Mouse (Mus musculus) fat pad, adult 2 months (tissue): ENCODE measurements at regions not wholly inside any gene's neighbourhood (a gene's known extent, or its start where the extent isn't known, plus 50 kb on each side); places are given as distances from the start of the nearest gene placed in this dataset.

Source experiments
- DNase-seq: peaks from one replicate; pipeline ENCODE4 v3.0.0-alpha.2; 2011; ENCODE audit warnings: low read depth, low spot score; ENCODE audit errors: extremely low read depth

DNA sequence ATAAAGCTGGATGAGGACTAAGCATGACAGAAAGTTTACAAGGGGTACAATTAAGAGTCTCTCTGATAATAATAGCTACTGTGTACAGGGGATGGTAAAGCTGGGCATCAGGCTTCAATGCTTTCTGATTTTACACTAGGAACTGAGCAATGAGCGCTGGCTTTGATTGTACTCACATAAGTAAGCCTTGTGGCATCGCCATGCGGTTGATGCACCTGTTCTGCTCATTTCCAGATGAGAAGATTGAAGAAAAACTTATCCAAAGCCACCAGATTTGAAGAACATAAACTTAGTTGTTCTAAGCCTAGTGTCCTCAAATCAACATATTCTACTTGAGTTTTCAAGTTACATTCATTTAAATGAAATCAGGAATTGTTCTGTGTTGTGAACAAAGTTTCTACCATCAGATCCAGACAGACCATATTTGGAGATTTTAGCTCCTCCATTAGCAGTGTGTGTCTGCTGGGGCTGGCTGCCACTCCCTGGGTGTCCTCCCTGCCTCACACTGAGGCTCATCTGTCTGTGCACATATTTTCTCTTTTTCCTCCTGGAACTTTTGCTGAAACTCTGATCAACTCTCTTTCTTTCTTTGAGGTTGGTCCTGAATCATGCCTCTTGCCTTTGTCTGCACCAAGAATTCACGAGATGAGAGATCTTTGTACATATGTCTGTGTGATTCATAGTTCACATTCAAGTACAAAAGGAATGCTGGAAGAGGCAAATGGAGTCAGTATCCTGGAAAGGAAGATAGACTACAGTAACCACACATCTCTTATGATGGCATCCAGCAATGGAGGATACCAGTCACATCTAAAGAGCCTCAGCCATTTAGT, 68.2 kb upstream of the Ifne start:
- DNase-seq, result no peak

DNA sequence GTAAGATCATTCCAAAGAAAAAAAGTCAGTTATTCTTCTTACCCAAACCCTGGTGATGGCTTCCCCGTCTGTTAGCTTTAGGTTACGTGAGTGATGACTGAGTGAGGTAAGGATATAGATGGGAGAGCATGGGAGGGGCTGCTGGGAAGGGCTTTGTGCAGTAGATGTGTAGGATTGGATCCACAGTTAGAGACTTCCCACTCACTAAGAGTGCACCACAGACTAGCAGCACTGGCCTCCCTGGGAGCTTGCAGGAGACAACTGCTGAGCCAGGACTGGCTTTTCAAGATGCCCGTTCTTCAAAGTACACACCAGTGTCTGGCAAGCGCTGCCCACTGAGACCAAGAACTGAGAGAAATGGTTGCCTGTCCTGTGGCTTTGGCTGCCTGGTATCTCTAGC, 62.0 kb upstream of the Ifne start:
- DNase-seq, result no peak

DNA sequence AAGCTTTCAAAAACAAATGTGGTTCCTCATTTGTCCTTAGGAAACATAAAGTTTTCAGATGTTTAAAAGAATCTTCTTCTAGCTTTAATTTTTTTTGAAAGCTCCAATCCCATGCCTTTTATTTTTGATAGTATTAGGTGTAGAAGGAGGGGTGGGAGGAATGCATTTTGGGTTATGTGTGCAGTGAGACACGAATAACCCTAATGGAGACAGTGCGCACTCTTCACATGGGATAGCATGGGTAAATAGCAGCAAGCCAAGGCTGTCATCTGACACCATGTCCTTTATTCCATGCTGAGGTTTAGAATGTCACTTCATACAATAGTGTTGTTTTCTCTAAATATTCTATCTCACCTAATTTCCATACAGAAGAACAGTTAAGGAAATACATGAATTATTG, 60.7 kb upstream of the Ifne start:
- DNase-seq, result no peak

DNA sequence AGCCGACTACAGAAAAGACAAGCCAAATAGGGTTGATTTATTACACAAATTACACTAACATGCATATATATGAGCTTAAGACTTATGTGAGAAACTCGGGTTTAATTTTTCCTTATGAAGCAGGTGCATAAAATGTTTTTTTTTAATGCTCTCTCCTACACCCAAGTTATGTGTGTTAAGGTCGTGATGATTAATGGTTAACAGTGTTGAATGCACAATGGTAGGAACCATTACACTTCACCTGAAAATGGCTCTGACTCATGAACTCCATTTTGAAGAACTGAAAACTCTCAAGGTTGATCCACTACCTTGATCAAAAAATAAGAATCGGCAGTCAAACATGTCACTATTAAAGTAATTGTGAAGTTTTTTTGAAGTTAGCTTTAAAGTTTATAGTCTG, 59.4 kb upstream of the Ifne start:
- DNase-seq, result no peak

DNA sequence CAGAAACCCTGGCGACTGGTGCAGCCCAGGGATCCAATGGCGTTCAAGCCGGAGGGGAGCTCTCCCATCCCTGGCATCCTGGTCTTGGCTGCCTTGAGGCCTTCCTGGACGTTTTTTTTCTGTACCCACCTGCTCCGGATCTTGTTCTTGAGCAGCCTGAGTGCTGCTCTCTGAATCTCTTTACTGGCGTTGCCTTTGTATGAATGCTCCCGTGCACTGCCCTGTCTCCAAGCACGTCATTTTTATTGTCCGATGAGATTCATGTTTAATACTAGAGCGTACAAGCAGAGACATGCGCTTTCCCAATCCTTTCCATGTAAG, 58.7 kb upstream of the Ifne start:
- DNase-seq, result no peak

DNA sequence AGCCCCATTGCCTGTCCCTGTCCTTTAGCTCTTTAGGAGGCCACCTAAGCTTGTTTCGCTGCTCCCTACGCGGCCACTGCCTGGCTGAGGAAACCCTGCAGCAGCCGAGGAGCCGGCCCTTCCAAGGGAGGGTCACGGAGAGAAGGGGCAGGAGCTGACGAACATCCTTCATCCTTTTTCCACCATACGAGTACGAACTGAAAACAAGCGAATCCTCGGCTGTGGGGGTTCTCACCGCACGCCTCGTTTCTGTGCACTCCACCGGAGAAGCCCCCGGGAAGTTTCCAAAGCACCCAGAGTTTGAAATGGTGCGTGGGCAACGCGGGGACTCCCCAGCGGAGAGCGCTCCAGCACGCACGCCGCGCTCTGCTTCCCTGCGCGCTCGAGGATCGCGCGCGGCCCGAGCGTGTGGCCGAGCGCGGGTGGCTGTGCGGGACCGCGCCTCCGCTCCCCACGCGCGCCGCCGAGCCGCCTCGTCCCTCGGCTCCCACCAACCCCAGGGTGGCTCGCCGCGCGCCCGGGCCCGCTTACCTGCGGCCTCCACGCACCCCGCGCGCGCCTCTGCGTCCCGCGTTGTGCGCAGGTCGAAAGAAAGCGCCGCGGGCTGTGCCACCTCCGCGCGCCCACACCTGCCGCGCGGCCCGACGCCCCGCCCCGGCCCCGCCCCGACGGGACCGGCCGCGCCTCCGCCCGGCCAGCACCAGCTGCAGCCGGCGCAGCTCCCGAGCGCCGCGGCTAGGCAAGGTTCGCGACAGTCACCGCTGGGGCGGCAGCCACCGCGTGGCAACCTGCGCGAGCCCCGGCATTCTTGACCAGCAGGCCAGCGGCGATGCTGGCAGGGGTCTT, 58.1 kb upstream of the Ifne start:
- DNase-seq, result no peak

DNA sequence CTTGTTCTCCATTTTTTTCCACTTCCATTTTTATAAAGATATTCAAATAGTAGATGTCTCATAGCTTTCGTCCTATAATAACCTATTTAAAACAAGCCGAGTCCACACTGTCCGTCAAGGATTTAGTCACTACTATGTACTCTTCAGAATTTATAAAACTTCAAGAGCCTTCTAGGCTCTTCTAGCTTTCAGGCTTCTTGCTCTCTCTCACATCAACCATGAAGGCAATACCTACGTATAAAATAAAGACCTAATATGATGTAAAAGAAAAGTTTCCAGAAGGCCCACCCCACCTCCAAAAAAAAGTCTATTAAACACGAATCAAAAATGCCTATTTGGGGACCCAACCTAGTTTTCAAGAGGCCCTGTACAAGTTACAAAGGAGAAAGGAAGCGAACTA, 57.0 kb upstream of the Ifne start:
- DNase-seq, result no peak

DNA sequence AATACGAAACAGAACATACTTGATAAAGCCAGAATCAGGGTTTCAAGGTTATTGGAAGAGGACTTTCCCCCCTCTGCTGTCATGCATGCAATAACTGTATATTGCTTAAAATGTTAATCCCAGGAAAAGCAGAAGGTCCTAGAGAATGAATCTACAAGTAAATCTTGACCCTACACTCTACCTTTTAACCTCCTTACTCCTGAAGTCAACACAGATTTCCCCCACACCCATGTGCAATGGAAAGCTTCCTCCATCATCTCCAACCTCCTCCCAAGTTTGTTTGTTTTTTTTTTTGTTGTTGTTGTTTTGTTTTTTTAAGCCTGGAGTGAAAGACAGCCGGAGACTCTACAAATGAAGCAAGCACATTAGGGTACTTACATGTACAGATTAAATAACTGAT, 55.9 kb upstream of the Ifne start:
- DNase-seq, result no peak

DNA sequence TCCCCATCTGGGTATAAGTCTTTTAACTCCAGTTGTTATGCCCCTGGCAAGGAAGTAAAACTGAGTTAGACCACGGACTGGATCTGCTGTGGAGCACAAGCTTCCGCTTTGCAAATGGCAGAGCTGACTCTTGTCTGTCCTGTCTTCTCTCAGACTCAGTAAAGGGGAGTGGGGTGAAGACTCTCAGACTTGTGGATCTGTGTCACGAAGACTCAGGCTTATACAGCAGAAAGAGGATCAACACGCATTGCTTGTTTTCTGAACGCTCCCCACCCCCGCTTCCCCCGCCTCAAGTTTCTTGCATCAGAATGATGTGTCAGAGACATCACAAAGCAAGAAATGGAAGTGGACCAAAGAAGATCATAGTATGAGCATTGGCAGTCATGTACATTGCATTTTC, 55.3 kb upstream of the Ifne start:
- DNase-seq, result no peak

DNA sequence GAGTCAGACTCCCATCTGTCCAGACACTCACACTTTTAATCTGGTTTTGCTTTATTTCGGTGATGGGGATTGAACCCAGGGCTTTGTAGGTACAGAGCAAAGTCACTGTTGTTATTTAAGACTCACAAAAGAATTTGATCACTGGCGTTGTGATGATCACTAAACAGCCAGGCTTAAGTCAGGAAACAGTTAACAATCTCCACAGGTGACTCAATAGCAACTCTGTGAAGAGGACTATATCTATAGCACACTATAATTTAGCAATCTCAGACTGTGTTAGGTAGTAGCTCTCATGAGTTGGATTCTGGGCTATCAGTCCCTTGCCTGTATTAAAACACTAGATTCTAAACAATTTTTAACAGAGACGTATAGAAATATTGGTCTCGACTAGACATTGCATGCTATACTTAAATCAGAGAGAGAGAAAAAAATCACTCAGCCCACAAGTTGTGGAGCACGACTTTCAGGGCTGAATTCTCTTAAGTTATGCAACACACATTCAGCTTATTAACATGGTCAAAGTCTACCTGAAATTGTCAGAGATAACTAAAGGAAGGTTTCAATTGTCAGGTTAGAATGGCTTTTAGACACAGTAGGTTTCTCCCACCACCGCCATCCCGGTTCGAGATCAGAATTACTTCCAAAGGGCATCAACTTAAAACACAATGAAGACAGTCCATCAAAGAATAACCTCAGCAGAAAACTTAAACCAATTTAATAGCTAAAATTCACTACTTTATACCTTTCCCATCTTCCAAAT, 54.4 kb upstream of the Ifne start:
- no peak for DNase-seq

DNA sequence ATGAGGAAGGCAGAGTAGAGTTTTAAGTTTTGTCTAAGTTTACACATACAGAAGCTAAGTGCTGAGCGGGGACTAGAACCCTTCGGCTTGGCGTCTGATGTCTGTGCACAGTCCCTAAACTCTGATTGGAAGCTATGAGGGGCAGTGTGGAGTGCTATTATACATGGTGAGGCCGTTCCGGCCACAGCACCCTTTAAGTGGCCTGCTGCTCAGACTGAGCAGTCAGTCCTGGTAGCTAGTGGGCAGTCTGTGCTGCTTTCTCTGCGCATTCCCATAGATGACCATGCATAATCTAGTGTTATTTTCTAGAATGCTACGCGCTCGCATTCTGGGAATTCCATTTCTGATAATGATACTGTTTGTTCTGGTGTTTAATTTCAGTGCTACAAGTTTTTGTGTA, 51.2 kb upstream of the Ifne start:
- DNase-seq, result no peak
